Comparison of ENCODE assay signal across 8 mouse cellular contexts in genomic region chr4:102978440-102978839, GRCm38 (mm10). TPM values are rescaled to one million over a fixed set of nuclear protein-coding genes. Genes with fewer than 3 reads are reported as not detected.
DNase-seq lines count a peak whose midpoint lies in the region; ATAC-seq and TF ChIP-seq lines count a peak whose summit lies in the region.

Gene Tctex1d1, plus strand, starts transcription at chr4:102978606.

- H3K4me3 ChIP-seq in thymus, adult 2 months (ENCODE audit: control insufficient read depth, insufficient read depth, low read length): peak within 1 kb of the TSS; percentile 41
- peak within 1 kb of the TSS; percentile 44 for H3K4me3 ChIP-seq in heart, embryonic 15.5 days
- H3K4me3 ChIP-seq in liver, embryonic 16.5 days (ENCODE audit: low read depth, low read length): peak within 1 kb of the TSS; percentile 31

- no peak for TF ChIP-seq CTCF in thymus, adult 2 months (IDR thresholded peaks at IDR 0.05; ENCODE audit: borderline replicate concordance, control insufficient read depth, extremely low read depth, insufficient read depth, low read length, poor library complexity)

- ATAC-seq in heart, embryonic 15.5 days (replicated peaks; ENCODE audit: insufficient number of reproducible peaks, insufficient read depth, low FRiP score, low read depth): 0 out of 2 replicates have a peak, but pooled peaks have one; percentile 35
- ATAC-seq in liver, embryonic 16.5 days (ENCODE audit: low read depth): peak; percentile 21; the same call in 1 of the 2 replicates

- TF ChIP-seq POLR2A in thymus, adult 2 months (IDR thresholded peaks at IDR 0.05; ENCODE audit: control insufficient read depth, extremely low read depth, insufficient read depth, low read length, poor library complexity): no peak

- H3K27ac ChIP-seq in thymus, adult 2 months (ENCODE audit: control insufficient read depth, insufficient read depth, low read length): no peak within 1 kb of the TSS
- H3K27ac ChIP-seq in heart, embryonic 15.5 days: no peak within 1 kb of the TSS
- H3K27ac ChIP-seq in liver, embryonic 16.5 days (ENCODE audit: low read length): no peak within 1 kb of the TSS

- H3K36me3 ChIP-seq in thymus, adult 2 months (ENCODE audit: control insufficient read depth, insufficient read depth, low read length): no peaks in the 10 kb centered on the region
- H3K36me3 ChIP-seq in heart, embryonic 15.5 days: no peaks in the 10 kb centered on the region
- H3K36me3 ChIP-seq in liver, embryonic 16.5 days (ENCODE audit: control insufficient read depth, insufficient read depth): no peaks in the 10 kb centered on the region

- peak; percentile 14 for DNase-seq in gastrocnemius, postnatal 14 days
- DNase-seq in gastrocnemius, adult 8-10 months (ENCODE audit: low spot score in 2 of 2): no peak
- DNase-seq in thymus, adult 2 months: no peak
- DNase-seq in thymus, postnatal 36 days: no peak
- peak; percentile 56 for DNase-seq in retina, embryonic 14.5 days (ENCODE audit: low spot score)
- DNase-seq in spleen, postnatal 14 days (ENCODE audit: low spot score in 2 of 2): no peak

- H3K27me3 ChIP-seq in thymus, adult 2 months (ENCODE audit: control insufficient read depth, insufficient read depth, low read length): no peaks in the 10 kb centered on the region
- peaks cover 11% of the 10 kb centered on the region for H3K27me3 ChIP-seq in heart, embryonic 15.5 days
- peaks cover 5% of the 10 kb centered on the region for H3K27me3 ChIP-seq in liver, embryonic 16.5 days (ENCODE audit: control insufficient read depth, insufficient read depth, low read depth, low read length)

- intact Hi-C loops in gastrocnemius, postnatal 14 days (cut with DNase I; ENCODE audit: low total_unique reads): no loop called here

- 8% methylated on average over 13 of the region's 13 CpGs for WGBS in thymus, adult 2 months
- 4% methylated on average over 13 of the region's 13 CpGs for WGBS in heart, embryonic 15.5 days
- WGBS in liver, embryonic 16.5 days (ENCODE audit: insufficient replicate concordance): 3% methylated on average over 13 of the region's 13 CpGs

- peaks cover 14% of the 10 kb centered on the region for H3K4me1 ChIP-seq in thymus, adult 2 months (replicated peaks; ENCODE audit: control insufficient read depth, insufficient read depth, low read length)
- H3K4me1 ChIP-seq in heart, embryonic 15.5 days (replicated peaks): peaks cover 10% of the 10 kb centered on the region
- no peaks in the 10 kb centered on the region for H3K4me1 ChIP-seq in liver, embryonic 16.5 days (ENCODE audit: control insufficient read depth, low read depth, low read length)

- no peaks in the 10 kb centered on the region for H3K9me3 ChIP-seq in heart, embryonic 15.5 days (replicated peaks)
- H3K9me3 ChIP-seq in liver, embryonic 16.5 days (replicated peaks; ENCODE audit: control insufficient read depth, low read length): no peaks in the 10 kb centered on the region

- H3K9ac ChIP-seq in heart, embryonic 15.5 days: 0 out of 2 replicates have a peak within 1 kb of the TSS, but pooled peaks have one; percentile 8
- no peak within 1 kb of the TSS for H3K9ac ChIP-seq in liver, embryonic 16.5 days (ENCODE audit: low read depth, low read length)

- peak within 1 kb of the TSS; percentile 81 for H3K4me2 ChIP-seq in heart, embryonic 15.5 days
- peak within 1 kb of the TSS; percentile 56 for H3K4me2 ChIP-seq in liver, embryonic 16.5 days (ENCODE audit: low read depth, low read length)

RNA-seq across cellular contexts. Expression of gene Tctex1d1, which starts in this region (rescaled TPM):
- total RNA-seq in gastrocnemius, postnatal 14 days (2021): not detected
- total RNA-seq in gastrocnemius, adult 8-10 months (2022): not detected
- polyA plus RNA-seq in thymus, adult 2 months (2012; rRNA removed): 18.1 and 20.0 TPM in 2 replicates
- polyA plus RNA-seq in heart, embryonic 15.5 days (2015; fragmentation: Nextera tagmentation; extraction: Ambion mirVana): 1.1 TPM in 1 of 2 replicates, not detected in the other
- polyA plus RNA-seq in liver, embryonic 16.5 days (2015; fragmentation: Nextera tagmentation; extraction: Ambion mirVana): 0.11 and 0.13 TPM in 2 replicates

Comparison
In these comparisons a context has a peak if more than half of its experiments do, and no peak if none do; other contexts are left out.
1. Peak in DNase-seq in gastrocnemius, postnatal 14 days; RNA of the gene not detected or under 1 TPM.
2. Peak in ATAC-seq, H3K4me3 ChIP-seq and H3K4me2 ChIP-seq in liver, embryonic 16.5 days; RNA of the gene not detected or under 1 TPM.